9 mouse cellular contexts compared by ENCODE assay signal in the genomic region with DNA sequence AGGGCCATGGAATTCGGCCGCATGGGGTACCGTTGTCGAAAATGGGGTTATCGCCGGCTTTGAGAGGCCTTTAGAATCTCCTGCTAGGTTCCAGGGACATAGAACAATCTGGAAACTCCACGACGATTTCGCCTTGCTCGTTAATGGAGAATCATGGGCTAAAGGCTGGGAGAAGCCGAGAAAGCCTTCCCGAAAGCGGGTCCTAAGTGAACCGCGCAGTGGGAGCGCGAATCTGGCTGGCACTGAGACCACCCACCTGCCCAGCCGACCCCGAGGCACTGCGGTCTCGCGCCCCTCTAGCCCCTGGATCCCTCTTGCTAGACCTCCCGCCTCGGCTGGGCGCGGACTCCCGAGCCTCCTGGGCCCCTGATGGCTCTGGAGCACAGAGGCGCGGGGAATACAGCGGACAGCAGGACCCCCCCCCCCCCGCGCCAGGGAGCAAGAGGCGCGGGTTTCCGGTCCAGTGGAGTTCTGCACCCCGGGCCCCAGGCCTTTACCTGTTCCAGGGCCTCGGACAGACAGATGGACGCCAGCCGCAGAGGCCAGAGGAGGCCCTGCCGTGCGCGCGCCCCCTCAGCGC. TPM values are rescaled to one million over a fixed set of nuclear protein-coding genes. Genes with fewer than 3 reads are reported as not detected.
A peak's percentile ranks its signal among the peaks of the same experiment; 100 is the strongest.
DNase-seq lines count a peak whose midpoint lies in the region; ATAC-seq and TF ChIP-seq lines count a peak whose summit lies in the region.
"Had no signal": no experiment of that assay in that cellular context is flagged by ENCODE, and none has a peak within 500 bp of the region (broad histone marks: within the 10 kb centered on the region; RNA-seq: fewer than 3 reads in every experiment).

No protein-coding gene starts in this region.

- peak overlapping the region; percentile 28 to 49 for H3K4me3 ChIP-seq in ES-E14 (ENCODE audit: insufficient read depth in 1 of 2, low read depth in 1 of 2, low read length in 2 of 2, poor library complexity in 1 of 2, severe bottlenecking in 1 of 2)
- H3K4me3 ChIP-seq in heart, postnatal 0 days (ENCODE audit: low read depth, low read length): peak overlapping the region; percentile 53
- peak overlapping the region; percentile 55 for H3K4me3 ChIP-seq in midbrain, embryonic 10.5 days
- H3K4me3 ChIP-seq: erythroblast, embryonic 14.5 days had no signal

- no peak overlapping the region for H3K9ac ChIP-seq in ES-E14 (ENCODE audit: insufficient read depth, low read depth, low read length, poor library complexity, severe bottlenecking)
- H3K9ac ChIP-seq in heart, postnatal 0 days (replicated peaks; ENCODE audit: low read depth, low read length): peak overlapping the region; percentile 46

- WGBS in heart, postnatal 0 days: under 1% methylated on average over 41 of the region's 44 CpGs
- WGBS in midbrain, embryonic 10.5 days: under 1% methylated on average over 42 of the region's 44 CpGs

- no peaks in the 10 kb centered on the region for H3K9me3 ChIP-seq in ES-E14 (ENCODE audit: control insufficient read depth, insufficient read depth, low read depth, low read length)
- no peaks in the 10 kb centered on the region for H3K9me3 ChIP-seq in heart, postnatal 0 days (replicated peaks; ENCODE audit: control insufficient read depth, low read length)
- no peaks in the 10 kb centered on the region for H3K9me3 ChIP-seq in midbrain, embryonic 10.5 days (replicated peaks)

- H3K27me3 ChIP-seq in heart, postnatal 0 days (ENCODE audit: control insufficient read depth, insufficient read depth, low read length): peaks cover 100% of the 10 kb centered on the region
- H3K27me3 ChIP-seq in midbrain, embryonic 10.5 days (ENCODE audit: low read depth, poor library complexity, severe bottlenecking): peaks cover 100% of the 10 kb centered on the region

- DNase-seq in cerebellum, postnatal 10 days: peak; percentile 30 to 47
- DNase-seq in cerebellum, adult 8-10 months: no peak
- no peak for DNase-seq in ES-E14 (ENCODE audit: low read depth, low spot score)
- no peak for DNase-seq in heart, postnatal 0 days (ENCODE audit: low spot score)
- DNase-seq in midbrain, embryonic 10.5 days (ENCODE audit: low spot score): peak; percentile 65
- DNase-seq in left cerebral cortex, adult 11 months (ENCODE audit: low spot score): no peak
- no peak for DNase-seq in urinary bladder, postnatal 25 days (ENCODE audit: low spot score)
- DNase-seq in left cerebral cortex, adult 18-20 months (ENCODE audit: low spot score in 2 of 2): no peak

- H3K4me2 ChIP-seq in heart, postnatal 0 days (ENCODE audit: low read depth, low read length): peak overlapping the region; percentile 64

- H3K36me3 ChIP-seq in ES-E14 (ENCODE audit: control insufficient read depth, insufficient read depth, low read length, poor library complexity, severe bottlenecking): no peaks in the 10 kb centered on the region
- no peaks in the 10 kb centered on the region for H3K36me3 ChIP-seq in heart, postnatal 0 days (replicated peaks; ENCODE audit: control insufficient read depth, insufficient read depth, low read length)
- no peaks in the 10 kb centered on the region for H3K36me3 ChIP-seq in midbrain, embryonic 10.5 days

- in situ Hi-C loops in ES-E14 (cut with MboI; ENCODE audit: low sequenced_read_pairs in 2 of 2, unreplicated experiment in 2 of 2): no loop called here

- peaks cover 0 to 7% of the 10 kb centered on the region in 2 experiments; a peak in 1 of 4 replicates for H3K4me1 ChIP-seq in ES-E14 (ENCODE audit: control insufficient read depth in 2 of 2, insufficient read depth in 2 of 2, low read length in 2 of 2, poor library complexity in 1 of 2)
- H3K4me1 ChIP-seq in heart, postnatal 0 days (ENCODE audit: control insufficient read depth, insufficient read depth): peaks cover 6% of the 10 kb centered on the region; the same call in 1 of the 2 replicates
- peaks cover 65% of the 10 kb centered on the region for H3K4me1 ChIP-seq in midbrain, embryonic 10.5 days

- no peak for TF ChIP-seq EP300 in heart, postnatal 0 days (IDR thresholded peaks at IDR 0.05; ENCODE audit: low read depth)

- no peak for TF ChIP-seq CTCF in heart, postnatal 0 days (IDR thresholded peaks at IDR 0.05; ENCODE audit: low read depth)

- H3K27ac ChIP-seq in ES-E14 (ENCODE audit: insufficient read depth, low read depth, low read length, poor library complexity, severe bottlenecking): no peak overlapping the region
- H3K27ac ChIP-seq in heart, postnatal 0 days (ENCODE audit: low read depth): peak overlapping the region; percentile 65
- peak overlapping the region; percentile 46 for H3K27ac ChIP-seq in midbrain, embryonic 10.5 days (replicated peaks)

- ATAC-seq in heart, postnatal 0 days (ENCODE audit: insufficient read depth, low read depth): no peak

TF ChIP-seq in ES-E14, 5 proteins besides CTCF, POLR2A, EP300 and RAD21:
- TF ChIP-seq HCFC1 (IDR thresholded peaks at IDR 0.05; ENCODE audit: borderline replicate concordance, insufficient read depth, low read length) (no peak), ZC3H11A (IDR thresholded peaks at IDR 0.05; ENCODE audit: borderline replicate concordance, low read depth, low read length) (no peak), MAFK (IDR thresholded peaks at IDR 0.05; ENCODE audit: insufficient read depth, low read depth, low read length) (no peak), CHD2 (IDR thresholded peaks at IDR 0.05; ENCODE audit: low read depth, low read length) (no peak), ZNF384 (IDR thresholded peaks at IDR 0.05; ENCODE audit: low read depth, low read length) (no peak)

RNA-seq across cellular contexts. Expression of a gene that starts 3.1 kb away (rescaled TPM):
- total RNA-seq in ES-E14 (2012; rRNA removed): 1.3 and 5.4 TPM in 2 replicates
- total RNA-seq in heart, postnatal 0 days (2014; rRNA removed; ENCODE audit: low replicate concordance): 17.7 and 19.6 TPM in 2 replicates
- polyA plus RNA-seq in heart, postnatal 0 days (2015; fragmentation: Nextera tagmentation; extraction: Ambion mirVana): 13.7 and 16.0 TPM in 2 replicates
- 19.3 and 36.1 TPM in 2 replicates for polyA plus RNA-seq in midbrain, embryonic 10.5 days (2016; fragmentation: Nextera tagmentation; extraction: Ambion mirVana)
- total RNA-seq in left cerebral cortex, adult 18-20 months (2021): 1 to 10 TPM; 6.1 to 6.8 TPM

RNA-seq across cellular contexts. Expression of a gene that starts 25.2 kb away (rescaled TPM):
- total RNA-seq in ES-E14 (2012; rRNA removed): not detected in 2 replicates
- not detected in 2 replicates for total RNA-seq in heart, postnatal 0 days (2014; rRNA removed; ENCODE audit: low replicate concordance)
- not detected in 2 replicates for polyA plus RNA-seq in heart, postnatal 0 days (2015; fragmentation: Nextera tagmentation; extraction: Ambion mirVana)
- not detected in 2 replicates for polyA plus RNA-seq in midbrain, embryonic 10.5 days (2016; fragmentation: Nextera tagmentation; extraction: Ambion mirVana)
- not detected for total RNA-seq in left cerebral cortex, adult 18-20 months (2021)
- polyA plus RNA-seq: erythroblast, embryonic 14.5 days had no signal

Comparison
In these comparisons a context has a peak if more than half of its experiments do, and no peak if none do; other contexts are left out.
1. DNase-seq: peak in cerebellum, postnatal 10 days (2 of 2) and midbrain, embryonic 10.5 days (single experiment); none in cerebellum, adult 8-10 months (single experiment), ES-E14 (single experiment), heart, postnatal 0 days (single experiment), left cerebral cortex, adult 11 months (single experiment), urinary bladder, postnatal 25 days (single experiment) and left cerebral cortex, adult 18-20 months (0 of 2).
2. Peak in every context shown above with its lines, with median percentiles within 50 percentile points of each other: H3K4me3 ChIP-seq.